Mouse (Mus musculus) bone marrow, adult 2 months (tissue): ENCODE results near the gene Sox5. TPM values are rescaled to one million over a fixed set of nuclear protein-coding genes. Genes with fewer than 3 reads are reported as not detected.

Experiments
- H3K27ac ChIP-seq: fragments of 200-500 bp; 2 replicates; pipeline ENCODE4 v1.5.1; 2012; ENCODE audit warnings: low read depth, mild to moderate bottlenecking, control low read depth, inconsistent platforms, low read length; ENCODE audit not compliant: control insufficient read depth, poor library complexity, insufficient read depth
- H3K4me1 ChIP-seq: fragments of 200-500 bp; 2 replicates; pipeline ENCODE4 v1.6.1; 2011; ENCODE audit warnings: low read length; ENCODE audit not compliant: control insufficient read depth, insufficient read depth
- H3K4me3 ChIP-seq: fragments of 200-500 bp; replicated peaks from 2 replicates; pipeline ENCODE3; 2011; ENCODE audit warnings: mild to moderate bottlenecking, low read depth, low read length, control low read depth; ENCODE audit not compliant: control insufficient read depth
- CTCF ChIP-seq: fragments of 200-500 bp; IDR thresholded peaks from 2 replicates; pipeline ENCODE4 v1.5.1; 2011; ENCODE audit warnings: low read length, control low read depth; ENCODE audit not compliant: control insufficient read depth, insufficient read depth
- POLR2A ChIP-seq: fragments of 200-500 bp; IDR thresholded peaks from 2 replicates; pipeline ENCODE4 v1.6.1; 2011; ENCODE audit warnings: low read depth, mild to moderate bottlenecking, control low read depth, low read length, borderline replicate concordance; ENCODE audit not compliant: control insufficient read depth
- WGBS: fragments of 180-500 bp; shearing (Covaris S2); methylation state at CpG from one replicate; pipeline ENCODE4 v1.1.7; 2018; 5-methylcytosine and 5-hydroxymethylcytosine counted together
- polyA plus RNA-seq: library from polyadenylated mRNA; stranded (reverse); fragments of >200 nt; gene quantifications from 2 replicates; pipeline ENCODE4 v1.2.4, GENCODE M21; 2011; ENCODE audit warnings: low replicate concordance; ENCODE audit not compliant: missing spikeins, insufficient read depth, insufficient read length

Gene Sox5
- polyA plus RNA-seq, 1 experiment: not detected

- Histone ChIP-seq H3K4me3 (no peak overlapping the region), H3K4me1 (peaks cover 1% of the 10 kb centered on the region), H3K27ac (no peak overlapping the region)
- TF ChIP-seq POLR2A (no peak), CTCF (no peak)
- WGBS: 24% methylated on average over 7 of the region's 7 CpGs
These were observed 88.4 kb downstream of the Sox5 start for GRCm38 (mm10) chr6:144693211-144693899.

DNA sequence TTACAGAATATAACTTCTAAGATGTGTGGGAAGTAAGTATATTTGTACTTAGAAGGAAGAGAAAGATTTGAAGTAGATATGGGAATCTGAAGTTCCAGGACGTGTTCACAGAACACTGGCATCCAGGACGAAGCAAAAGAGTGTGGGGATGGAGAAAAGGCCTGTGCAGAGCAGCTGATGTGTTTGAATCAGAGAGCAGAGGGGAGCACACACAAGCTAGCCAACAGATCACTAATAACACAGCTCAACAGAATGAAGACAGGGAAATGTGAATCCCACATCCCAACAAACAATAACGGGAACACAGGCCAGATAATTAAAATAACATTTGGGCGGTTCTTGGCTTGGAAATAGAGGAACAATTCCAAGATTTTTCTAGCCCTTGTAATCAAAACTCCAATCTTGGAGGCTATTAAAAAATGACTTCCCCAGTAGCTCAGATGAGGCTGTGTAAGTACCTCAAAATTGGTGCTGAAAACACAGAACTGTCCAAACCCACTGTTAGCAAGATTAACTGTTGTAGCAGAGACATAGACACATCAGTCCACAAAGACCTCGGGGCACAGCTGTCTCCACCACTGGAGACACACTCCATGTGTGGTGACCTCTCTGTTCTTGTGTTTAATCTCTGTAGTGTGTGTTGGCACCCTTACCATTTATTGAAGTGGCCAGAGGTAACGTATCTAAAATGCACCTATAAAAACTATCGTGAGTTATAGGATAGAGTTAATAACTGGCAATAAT is 90.3 kb downstream of the Sox5 start:
- no peak for TF ChIP-seq POLR2A
- TF ChIP-seq CTCF: no peak
- Histone ChIP-seq H3K27ac (no peak overlapping the region), H3K4me1 (peaks cover 3% of the 10 kb centered on the region), H3K4me3 (no peak overlapping the region)
- 75% methylated on average over 7 of the region's 7 CpGs for WGBS

- peaks cover 3% of the 10 kb centered on the region for H3K4me1 ChIP-seq
- no peak overlapping the region for H3K4me3 ChIP-seq
- no peak overlapping the region for H3K27ac ChIP-seq
- WGBS: 69% methylated on average over 3 of the region's 3 CpGs
- TF ChIP-seq POLR2A: no peak
- TF ChIP-seq CTCF: no peak
These were observed 92.7 kb downstream of the Sox5 start for GRCm38 (mm10) chr6:144689076-144689475.

DNA sequence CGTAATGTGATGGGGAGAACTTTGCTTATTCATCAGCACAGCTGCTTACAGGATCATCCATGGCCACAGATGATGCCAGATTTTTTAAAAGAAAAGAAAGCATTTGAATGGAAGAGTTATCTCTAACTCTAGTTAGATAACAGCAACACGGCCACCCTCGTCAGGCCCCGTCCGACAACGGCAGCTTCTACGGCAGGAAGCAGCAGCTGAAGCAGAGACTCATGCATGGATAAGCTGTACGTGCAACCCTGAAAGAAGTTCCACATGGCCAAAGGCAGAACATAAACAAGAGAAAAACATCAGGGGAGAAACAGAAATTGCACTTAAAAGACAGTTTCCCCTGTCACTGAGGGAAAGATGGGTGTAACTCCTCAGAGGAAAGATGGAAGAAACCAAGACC is 94.1 kb downstream of the Sox5 start:
- Histone ChIP-seq H3K4me1 (peaks cover 2% of the 10 kb centered on the region; the same call in 1 of the 2 replicates), H3K4me3 (no peak overlapping the region), H3K27ac (peak overlapping the region; percentile 76)
- 44% methylated on average over 8 of the region's 8 CpGs for WGBS
- 0 out of 2 replicates have a peak, but pooled peaks have one; percentile 9 for TF ChIP-seq POLR2A
- TF ChIP-seq CTCF: no peak

- H3K4me3 ChIP-seq: no peak overlapping the region
- no peak overlapping the region for H3K27ac ChIP-seq
- TF ChIP-seq POLR2A: no peak
- TF ChIP-seq CTCF: no peak
- WGBS: 72% methylated on average over 12 of the region's 12 CpGs
- peaks cover 2% of the 10 kb centered on the region for H3K4me1 ChIP-seq
These were observed 100.6 kb downstream of the Sox5 start for GRCm38 (mm10) chr6:144681045-144681789.

DNA sequence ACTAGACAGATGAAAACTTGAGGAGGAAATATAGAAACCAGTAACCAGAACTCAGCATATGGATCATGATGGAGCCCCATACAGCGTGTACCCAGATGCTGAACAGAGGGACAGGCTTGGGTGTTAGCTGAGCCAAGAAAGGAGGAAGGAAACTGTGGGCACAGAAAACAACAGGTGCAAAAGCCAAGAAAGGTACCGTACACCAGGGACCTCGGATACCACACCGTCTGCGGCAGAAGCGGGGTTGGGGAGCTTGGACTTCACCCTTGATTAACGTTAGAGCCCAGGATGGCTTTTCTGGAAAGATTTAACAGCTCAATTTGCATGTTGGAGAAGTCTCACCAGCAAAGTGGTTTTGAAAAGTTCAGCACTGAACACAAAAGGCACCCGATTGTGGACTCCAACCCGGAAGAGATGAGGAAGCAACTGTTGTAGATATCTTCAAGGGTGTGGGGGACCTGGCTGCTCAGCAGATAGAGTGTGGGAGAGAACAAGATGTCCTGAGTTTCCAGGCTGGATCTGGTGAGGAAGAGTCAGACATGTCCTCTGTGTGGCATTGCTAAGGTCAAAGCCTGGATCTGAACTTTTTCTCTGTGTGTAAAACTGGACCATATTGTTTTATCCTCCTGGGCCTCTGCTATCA is 104.2 kb downstream of the Sox5 start:
- Histone ChIP-seq H3K27ac (peak overlapping the region; percentile 69), H3K4me1 (peaks cover 2% of the 10 kb centered on the region), H3K4me3 (no peak overlapping the region)
- WGBS: 1% methylated on average over 9 of the region's 9 CpGs
- TF ChIP-seq POLR2A: no peak
- TF ChIP-seq CTCF: no peak

- H3K4me3 ChIP-seq: no peak overlapping the region
- no peak overlapping the region for H3K27ac ChIP-seq
- 79% methylated on average over 6 of the region's 6 CpGs for WGBS
- H3K4me1 ChIP-seq: peaks cover 2% of the 10 kb centered on the region
- TF ChIP-seq POLR2A: no peak
- no peak for TF ChIP-seq CTCF
These were observed 106.7 kb downstream of the Sox5 start for GRCm38 (mm10) chr6:144675111-144675510.

GRCm38 (mm10) chr6:144673906-144674305 is 107.9 kb downstream of the Sox5 start:
- peaks cover 2% of the 10 kb centered on the region for H3K4me1 ChIP-seq
- no peak overlapping the region for H3K4me3 ChIP-seq
- WGBS: 25% methylated on average over 8 of the region's 8 CpGs
- TF ChIP-seq POLR2A: no peak
- no peak for TF ChIP-seq CTCF
- H3K27ac ChIP-seq: no peak overlapping the region
